Mouse (Mus musculus): ENCODE results near the gene Frat1. TPM values are rescaled to one million over a fixed set of nuclear protein-coding genes. Genes with fewer than 3 reads are reported as not detected.

The Frat1 gene
- polyA plus RNA-seq, 1 experiment from 2014 or later = 3.2 TPM

DNA sequence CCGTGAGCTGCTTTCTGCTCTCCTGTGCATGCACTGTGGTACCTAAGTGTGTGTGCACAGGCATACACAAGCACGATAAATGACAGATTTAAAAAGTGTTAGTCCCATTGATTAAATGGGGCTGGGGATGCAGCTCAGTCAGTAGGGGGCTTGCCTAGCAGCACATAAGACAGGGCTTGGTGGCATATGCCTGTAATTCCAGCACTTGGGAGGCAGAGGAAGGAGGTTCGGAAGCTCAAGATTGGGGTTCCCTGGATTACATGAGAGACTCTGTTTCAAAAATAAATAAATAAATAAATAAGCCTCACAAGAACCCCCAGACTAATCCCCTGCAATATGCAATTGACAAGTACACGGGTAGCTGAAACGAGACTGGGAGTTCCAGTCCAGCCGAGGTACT lies 29.3 kb upstream of the Frat1 start:
- 50% methylated on average over 6 of the region's 6 CpGs for WGBS

DNA sequence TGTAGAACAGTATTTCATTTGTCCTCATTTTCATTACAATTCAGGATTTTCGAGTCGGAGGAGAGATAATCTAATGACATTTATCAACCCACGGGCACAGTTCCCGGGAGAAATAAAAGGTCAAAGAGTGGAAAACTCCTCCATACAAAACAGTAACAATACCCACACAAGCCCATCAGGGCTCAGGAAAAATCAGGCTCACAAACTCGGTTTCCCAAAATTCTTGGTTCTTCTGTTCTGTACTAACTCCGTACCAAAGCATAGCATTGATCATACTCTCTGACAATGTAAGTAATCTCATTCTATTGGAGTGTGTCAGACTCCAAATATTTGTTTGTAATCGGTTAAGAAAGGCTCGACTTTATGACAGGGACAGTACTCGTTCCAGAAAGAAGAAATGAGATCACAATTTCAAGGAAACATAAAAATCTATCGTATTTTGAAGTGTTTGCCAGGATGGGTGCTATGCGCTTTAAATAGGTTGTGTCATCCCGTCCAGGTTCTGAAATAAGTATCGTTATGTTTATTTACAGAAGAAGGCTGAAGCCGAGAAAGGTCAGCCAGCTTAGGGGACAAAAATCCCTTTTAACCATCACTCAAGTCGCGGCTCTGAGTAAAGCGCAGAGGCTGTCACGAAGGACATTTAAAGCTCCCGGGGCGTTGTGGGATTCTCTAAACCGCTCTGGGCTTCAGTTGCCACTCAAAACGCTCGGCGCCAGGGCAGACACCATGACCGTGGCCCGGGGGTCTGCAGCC lies 28.6 kb upstream of the Frat1 start:
- ATAC-seq (ENCODE audit: insufficient number of reproducible peaks, low FRiP score) = no peak; the same call in 1 of the 2 replicates
- peaks cover 13% of the 10 kb centered on the region for H3K4me1 ChIP-seq (replicated peaks)
- WGBS = 5% methylated on average over 26 of the region's 26 CpGs
- H3K9ac ChIP-seq = peak overlapping the region; percentile 89
- H3K27ac ChIP-seq (ENCODE audit: poor library complexity, severe bottlenecking) = peak overlapping the region; percentile 81
- peak overlapping the region; percentile 98 for H3K4me3 ChIP-seq
- H3K27me3 ChIP-seq (replicated peaks) = no peaks in the 10 kb centered on the region
- peaks cover 5% of the 10 kb centered on the region; the same call in 1 of the 2 replicates for H3K9me3 ChIP-seq (replicated peaks)
- no peaks in the 10 kb centered on the region for H3K36me3 ChIP-seq
- peak overlapping the region; percentile 74 for H3K4me2 ChIP-seq

More for the DNA sequence above, 29.3 kb upstream of the Frat1 start:
- Histone ChIP-seq H3K4me3 (peak overlapping the region; percentile 98), H3K4me1 (replicated peaks) (peaks cover 13% of the 10 kb centered on the region), H3K27ac (ENCODE audit: poor library complexity, severe bottlenecking) (no peak overlapping the region), H3K9me3 (replicated peaks) (no peaks in the 10 kb centered on the region), H3K9ac (peak overlapping the region; percentile 36; the same call in 1 of the 2 replicates), H3K4me2 (peak overlapping the region; percentile 74), H3K36me3 (no peaks in the 10 kb centered on the region), H3K27me3 (replicated peaks) (no peaks in the 10 kb centered on the region)
- ATAC-seq (ENCODE audit: insufficient number of reproducible peaks, low FRiP score) = no peak

GRCm38 (mm10) chr19:41801742-41802369 lies 27.9 kb upstream of the Frat1 start, which contains the start of gene Arhgap19:
Arhgap19 (minus strand) TSS chr19:41802047.
- peak within 1 kb of the TSS; percentile 98 for H3K4me3 ChIP-seq
- peak within 1 kb of the TSS; percentile 81 for H3K27ac ChIP-seq (ENCODE audit: poor library complexity, severe bottlenecking)
- H3K4me1 ChIP-seq (replicated peaks) = peaks cover 13% of the 10 kb centered on the region
- H3K36me3 ChIP-seq = no peaks in the 10 kb centered on the region
- peak within 1 kb of the TSS; percentile 89 for H3K9ac ChIP-seq
- peaks cover 5% of the 10 kb centered on the region; the same call in 1 of the 2 replicates for H3K9me3 ChIP-seq (replicated peaks)
- peak within 1 kb of the TSS; percentile 74 for H3K4me2 ChIP-seq
- peak; percentile 99 for ATAC-seq (ENCODE audit: insufficient number of reproducible peaks, low FRiP score)
- H3K27me3 ChIP-seq (replicated peaks) = no peaks in the 10 kb centered on the region
- WGBS = under 1% methylated on average over 48 of the region's 48 CpGs

DNA sequence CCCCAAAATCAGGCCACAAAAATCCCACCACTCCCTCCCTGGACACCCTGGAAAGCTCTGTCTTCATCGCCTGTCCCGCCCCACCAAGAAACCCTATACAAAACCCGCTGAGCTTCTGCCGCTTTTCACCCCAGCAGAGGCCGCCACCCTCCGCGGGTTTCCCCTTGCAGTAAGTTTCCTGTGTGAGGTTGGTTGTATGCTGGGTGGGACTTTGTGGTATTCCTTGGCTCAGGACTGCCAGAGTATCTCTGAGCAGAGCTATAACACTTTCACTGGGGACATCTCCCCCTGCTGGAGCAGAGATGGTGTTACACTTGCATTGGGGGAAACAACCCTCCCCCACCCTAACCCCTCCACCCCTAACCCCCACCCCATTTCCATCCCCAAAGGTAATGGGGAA lies 26.4 kb upstream of the Frat1 start:
- peaks cover 5% of the 10 kb centered on the region; the same call in 1 of the 2 replicates for H3K9me3 ChIP-seq (replicated peaks)
- H3K4me3 ChIP-seq = no peak overlapping the region
- no peak for ATAC-seq (ENCODE audit: insufficient number of reproducible peaks, low FRiP score)
- H3K4me2 ChIP-seq = no peak overlapping the region
- H3K9ac ChIP-seq = no peak overlapping the region
- H3K4me1 ChIP-seq (replicated peaks) = peaks cover 13% of the 10 kb centered on the region
- H3K36me3 ChIP-seq = no peaks in the 10 kb centered on the region
- no peaks in the 10 kb centered on the region for H3K27me3 ChIP-seq (replicated peaks)
- WGBS = 35% methylated on average over 7 of the region's 7 CpGs
- no peak overlapping the region for H3K27ac ChIP-seq (ENCODE audit: poor library complexity, severe bottlenecking)

- no peak overlapping the region for H3K27ac ChIP-seq (ENCODE audit: poor library complexity, severe bottlenecking)
- H3K4me3 ChIP-seq = no peak overlapping the region
- no peak overlapping the region for H3K4me2 ChIP-seq
- H3K9ac ChIP-seq = no peak overlapping the region
- 89% methylated on average over 4 of the region's 4 CpGs for WGBS
- peaks cover 2% of the 10 kb centered on the region; the same call in 1 of the 2 replicates for H3K4me1 ChIP-seq (replicated peaks)
- no peaks in the 10 kb centered on the region for H3K27me3 ChIP-seq (replicated peaks)
- no peaks in the 10 kb centered on the region for H3K36me3 ChIP-seq
- ATAC-seq (ENCODE audit: insufficient number of reproducible peaks, low FRiP score) = no peak
- peaks cover 5% of the 10 kb centered on the region; the same call in 1 of the 2 replicates for H3K9me3 ChIP-seq (replicated peaks)
Observed at GRCm38 (mm10) chr19:41805831-41806230, 23.9 kb upstream of the Frat1 start.

DNA sequence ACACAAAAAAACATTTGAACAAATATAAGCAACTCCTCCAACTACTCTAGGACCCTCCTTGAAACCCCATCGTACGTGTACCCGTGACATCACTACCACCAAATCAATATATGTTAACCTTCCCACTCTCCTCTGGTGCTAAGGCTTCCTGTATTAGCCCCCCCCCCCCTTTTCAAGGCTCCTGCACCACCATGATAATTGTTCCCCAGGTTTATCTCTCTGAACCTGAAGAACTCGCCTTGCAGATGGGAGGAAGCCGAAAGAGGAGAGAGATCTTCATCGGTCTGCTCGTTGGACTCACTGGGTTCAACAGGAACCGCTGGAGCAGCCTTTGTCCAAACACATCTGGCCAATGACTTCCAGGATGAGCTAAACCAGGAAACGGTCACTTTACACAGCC lies 22.3 kb upstream of the Frat1 start:
- H3K9me3 ChIP-seq (replicated peaks) = peaks cover 5% of the 10 kb centered on the region; the same call in 1 of the 2 replicates
- H3K27me3 ChIP-seq (replicated peaks) = no peaks in the 10 kb centered on the region
- H3K9ac ChIP-seq = no peak overlapping the region
- WGBS = 62% methylated on average over 9 of the region's 9 CpGs
- H3K4me1 ChIP-seq (replicated peaks) = no peaks in the 10 kb centered on the region
- no peak overlapping the region for H3K4me2 ChIP-seq
- H3K27ac ChIP-seq (ENCODE audit: poor library complexity, severe bottlenecking) = no peak overlapping the region
- no peak for ATAC-seq (ENCODE audit: insufficient number of reproducible peaks, low FRiP score)
- H3K4me3 ChIP-seq = no peak overlapping the region
- H3K36me3 ChIP-seq = no peaks in the 10 kb centered on the region

DNA sequence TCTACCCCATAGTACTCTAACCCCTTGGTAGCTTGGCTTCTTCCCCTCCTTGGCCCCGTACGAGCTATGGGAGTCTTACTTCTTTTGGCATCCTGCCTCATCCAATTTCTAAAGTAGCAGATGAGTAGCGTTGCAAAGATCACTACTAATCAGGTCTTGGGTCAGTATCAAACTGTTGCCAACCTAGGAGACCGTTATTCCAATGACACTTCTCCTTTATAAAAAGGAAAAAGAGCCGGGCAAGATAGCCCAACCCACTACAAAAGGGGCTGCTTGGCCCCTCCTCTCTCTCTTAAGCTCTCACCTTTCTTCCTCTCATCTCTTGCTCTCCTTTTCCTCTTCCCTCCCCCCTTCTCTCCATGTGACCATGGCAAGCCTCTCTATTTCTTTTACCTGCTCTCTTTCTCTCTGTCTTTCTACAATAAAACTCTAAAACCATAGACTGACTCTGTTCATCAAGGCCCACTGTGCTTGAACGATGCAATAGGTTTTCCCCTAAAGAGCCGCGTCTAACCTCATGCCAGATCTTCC lies 21.6 kb upstream of the Frat1 start:
- ATAC-seq (ENCODE audit: insufficient number of reproducible peaks, low FRiP score) = no peak
- Histone ChIP-seq H3K4me2 (no peak overlapping the region), H3K9me3 (replicated peaks) (peaks cover 5% of the 10 kb centered on the region; the same call in 1 of the 2 replicates), H3K27ac (ENCODE audit: poor library complexity, severe bottlenecking) (no peak overlapping the region), H3K4me1 (replicated peaks) (no peaks in the 10 kb centered on the region), H3K4me3 (no peak overlapping the region), H3K9ac (no peak overlapping the region), H3K36me3 (no peaks in the 10 kb centered on the region), H3K27me3 (replicated peaks) (no peaks in the 10 kb centered on the region)
- WGBS = 76% methylated on average over 8 of the region's 8 CpGs

GRCm38 (mm10) chr19:41810074-41810473 lies 19.7 kb upstream of the Frat1 start:
- no peak overlapping the region for H3K4me2 ChIP-seq
- peaks cover 5% of the 10 kb centered on the region; the same call in 1 of the 2 replicates for H3K9me3 ChIP-seq (replicated peaks)
- no peaks in the 10 kb centered on the region for H3K27me3 ChIP-seq (replicated peaks)
- H3K9ac ChIP-seq = no peak overlapping the region
- WGBS = 87% methylated on average over 5 of the region's 5 CpGs
- ATAC-seq (ENCODE audit: insufficient number of reproducible peaks, low FRiP score) = no peak
- H3K27ac ChIP-seq (ENCODE audit: poor library complexity, severe bottlenecking) = no peak overlapping the region
- no peaks in the 10 kb centered on the region for H3K4me1 ChIP-seq (replicated peaks)
- no peaks in the 10 kb centered on the region for H3K36me3 ChIP-seq
- no peak overlapping the region for H3K4me3 ChIP-seq

DNA sequence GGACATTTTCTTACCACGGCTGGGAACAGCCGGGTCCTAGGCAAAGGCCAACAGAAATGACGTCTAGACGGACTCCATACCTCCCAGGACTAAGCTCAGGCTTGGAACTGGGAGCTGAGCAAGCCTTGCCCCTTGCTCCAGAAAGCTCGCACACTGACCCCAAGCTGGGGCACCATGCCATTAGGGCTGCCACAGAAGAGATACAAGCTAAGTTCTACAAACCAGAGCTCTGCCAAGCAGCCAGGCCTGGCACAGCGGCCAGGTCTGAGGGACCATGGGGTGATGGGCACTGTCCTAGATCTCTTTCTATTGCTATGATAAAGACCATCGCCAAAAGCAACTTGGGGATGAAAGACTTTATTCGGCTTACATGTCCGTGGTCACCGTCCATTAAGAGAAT lies 17.2 kb upstream of the Frat1 start:
- Histone ChIP-seq H3K27me3 (replicated peaks) (no peaks in the 10 kb centered on the region), H3K4me1 (replicated peaks) (peaks cover 8% of the 10 kb centered on the region), H3K9me3 (replicated peaks) (no peaks in the 10 kb centered on the region), H3K9ac (no peak overlapping the region), H3K4me3 (no peak overlapping the region), H3K27ac (ENCODE audit: poor library complexity, severe bottlenecking) (no peak overlapping the region), H3K4me2 (no peak overlapping the region), H3K36me3 (no peaks in the 10 kb centered on the region)
- ATAC-seq (ENCODE audit: insufficient number of reproducible peaks, low FRiP score) = no peak
- 88% methylated on average over 10 of the region's 10 CpGs for WGBS

DNA sequence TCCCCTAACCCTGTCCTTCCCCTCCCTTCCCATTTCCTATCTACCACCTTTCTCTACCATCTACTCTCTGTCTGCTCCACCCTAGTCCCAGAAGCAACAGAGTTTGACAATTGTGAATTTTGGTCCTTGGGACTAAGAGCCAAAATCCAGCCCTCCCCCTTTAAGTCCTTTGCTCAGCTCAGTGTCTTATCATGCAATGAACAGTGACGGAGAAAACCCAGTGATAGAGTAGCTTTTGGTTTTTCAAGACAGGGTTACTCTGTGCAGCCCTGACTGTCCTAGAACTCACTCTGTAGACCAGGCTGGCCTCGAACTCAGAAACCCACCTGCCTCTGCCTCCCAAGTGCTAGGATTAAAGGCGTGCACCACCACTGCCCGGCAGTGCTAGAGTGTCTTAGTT lies 16.4 kb upstream of the Frat1 start:
- H3K9ac ChIP-seq = no peak overlapping the region
- WGBS = 82% methylated on average over 4 of the region's 4 CpGs
- H3K4me1 ChIP-seq (replicated peaks) = peaks cover 11% of the 10 kb centered on the region
- no peak overlapping the region for H3K4me2 ChIP-seq
- ATAC-seq (ENCODE audit: insufficient number of reproducible peaks, low FRiP score) = no peak
- no peak overlapping the region for H3K4me3 ChIP-seq
- H3K27ac ChIP-seq (ENCODE audit: poor library complexity, severe bottlenecking) = no peak overlapping the region
- H3K9me3 ChIP-seq (replicated peaks) = no peaks in the 10 kb centered on the region
- H3K27me3 ChIP-seq (replicated peaks) = no peaks in the 10 kb centered on the region
- no peaks in the 10 kb centered on the region for H3K36me3 ChIP-seq

DNA sequence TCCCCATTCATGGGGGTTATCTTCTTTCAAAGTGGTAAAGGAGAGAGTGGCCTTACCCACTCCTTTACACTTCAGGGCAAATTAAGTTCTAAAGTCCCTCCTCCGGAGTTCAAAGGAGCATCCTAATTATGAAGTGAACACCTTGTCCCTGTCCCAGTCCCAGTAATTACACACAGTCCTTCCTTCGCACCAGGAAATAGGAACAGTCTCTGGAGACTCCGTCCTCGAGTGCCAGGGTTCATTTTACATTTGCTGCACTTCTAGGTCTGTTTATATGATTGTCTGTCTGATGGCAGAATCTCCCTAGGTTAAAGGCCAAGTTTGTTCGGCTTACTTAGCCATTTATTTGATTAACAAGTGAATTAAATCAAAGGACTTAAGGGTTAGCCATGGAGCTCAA lies 13.4 kb upstream of the Frat1 start:
- no peak for ATAC-seq (ENCODE audit: insufficient number of reproducible peaks, low FRiP score)
- H3K4me2 ChIP-seq = no peak overlapping the region
- 74% methylated on average over 5 of the region's 5 CpGs for WGBS

More for the DNA sequence above, 13.4 kb upstream of the Frat1 start:
- peaks cover 11% of the 10 kb centered on the region for H3K4me1 ChIP-seq (replicated peaks)
- 0 out of 2 replicates have a peak, but pooled peaks cover 2% of the 10 kb centered on the region for H3K27me3 ChIP-seq (replicated peaks)
- no peak overlapping the region for H3K9ac ChIP-seq
- H3K9me3 ChIP-seq (replicated peaks) = no peaks in the 10 kb centered on the region
- H3K27ac ChIP-seq (ENCODE audit: poor library complexity, severe bottlenecking) = no peak overlapping the region
- no peak overlapping the region for H3K4me3 ChIP-seq
- H3K36me3 ChIP-seq = no peaks in the 10 kb centered on the region
